Mouse (Mus musculus) G1E (cell line): ENCODE data around the gene Grik1.

ENCODE experiments used
- CTCF ChIP-seq: IDR thresholded peaks from 2 replicates; pipeline ENCODE4 v1.5.1; 2012; ENCODE audit warnings: low read depth, low read length, inconsistent platforms, mixed read lengths
- GATA1 ChIP-seq: IDR thresholded peaks from 2 replicates; pipeline ENCODE4 v1.6.1; 2012; ENCODE audit warnings: borderline replicate concordance, low read length, inconsistent platforms, mixed read lengths
- POLR2AphosphoS5 ChIP-seq: IDR thresholded peaks from 2 replicates; pipeline ENCODE4 v1.6.1; 2012; ENCODE audit warnings: low read depth, low read length, inconsistent platforms; ENCODE audit not compliant: insufficient replicate concordance
- TAL1 ChIP-seq: conservative IDR thresholded peaks from 2 replicates; pipeline ENCODE4 v1.6.1; 2012; ENCODE audit warnings: low read depth, low read length, inconsistent platforms, mixed read lengths

GRCm38 (mm10) chr16:87957449-87957848 is 332.6 kb downstream of the Grik1 start:
- TF ChIP-seq TAL1 (no peak), CTCF (no peak), POLR2AphosphoS5 (no peak), GATA1 (no peak)
